Comparison of ENCODE assay signal across 22 mouse cellular contexts in genomic region chr2:166800473-166800857, GRCm38 (mm10). TPM values are rescaled to one million over a fixed set of nuclear protein-coding genes. Genes with fewer than 3 reads are reported as not detected.
A peak's percentile ranks its signal among the peaks of the same experiment; 100 is the strongest.
DNase-seq lines count a peak whose midpoint lies in the region; TF ChIP-seq lines count a peak whose summit lies in the region.
"Had no signal": no experiment of that assay in that cellular context is flagged by ENCODE, and none has a peak within 500 bp of the region (broad histone marks: within the 10 kb centered on the region; RNA-seq: fewer than 3 reads in every experiment).

No protein-coding gene starts in this region.

- H3K79me2 ChIP-seq in myocyte (ENCODE audit: control insufficient read depth, insufficient read depth) = no peaks in the 10 kb centered on the region

- H3K4me3 ChIP-seq in gastrocnemius, adult 2 months = peak overlapping the region; percentile 46
- H3K4me3 ChIP-seq in left cerebral cortex, adult 2 months = peak overlapping the region; percentile 3; the same call in 1 of the 2 replicates
- H3K4me3 ChIP-seq in bone marrow, adult 2 months (replicated peaks; ENCODE audit: control insufficient read depth, low read depth, low read length) = no peak overlapping the region
- H3K4me3 ChIP-seq in myocyte = no peak overlapping the region
- H3K4me3 ChIP-seq: embryonic facial prominence, embryonic 10.5 days; embryonic facial prominence, embryonic 12.5 days; forebrain, embryonic 13.5 days; forebrain, embryonic 15.5 days had no signal

- no peak for TF ChIP-seq POLR2A in bone marrow, adult 2 months (IDR thresholded peaks at IDR 0.05; ENCODE audit: borderline replicate concordance, control insufficient read depth, low read depth, low read length)
- TF ChIP-seq POLR2A in myocyte (IDR thresholded peaks at IDR 0.05; ENCODE audit: insufficient read length, low read depth) = no peak

- H3K4me2 ChIP-seq in myocyte (ENCODE audit: low read depth) = no peak overlapping the region
- H3K4me2 ChIP-seq: embryonic facial prominence, embryonic 12.5 days; forebrain, embryonic 13.5 days; forebrain, embryonic 15.5 days had no signal

- 44% methylated on average over 7 of the region's 7 CpGs for WGBS in bone marrow, adult 2 months

- DNase-seq in gastrocnemius, adult 2 months = peak; percentile 14
- no peak for DNase-seq in gastrocnemius, postnatal 36 days
- DNase-seq in left cerebral cortex, adult 2 months (ENCODE audit: extremely low spot score in 1 of 2, low spot score in 2 of 2) = no peak
- DNase-seq in left cerebral cortex, adult 11 months (ENCODE audit: low spot score) = no peak
- DNase-seq in urinary bladder, adult 2 months (ENCODE audit: low spot score) = no peak
- DNase-seq: adrenal gland, adult 2 months; adrenal gland, postnatal 10 days; adrenal gland, postnatal 25 days; B cell, adult 2 months; cerebellum, adult 11-12 months; cerebellum, adult 2 months; cerebellum, adult 9-10 months; cerebellum, postnatal 10 days; cerebellum, postnatal 25 days had no signal

- H3ac ChIP-seq in myocyte (ENCODE audit: control insufficient read depth, insufficient read length) = no peak overlapping the region

- no peak for TF ChIP-seq CTCF in gastrocnemius, adult 2 months (IDR thresholded peaks at IDR 0.05)
- TF ChIP-seq CTCF in left cerebral cortex, adult 2 months (IDR thresholded peaks at IDR 0.05) = no peak
- TF ChIP-seq CTCF in bone marrow, adult 2 months (IDR thresholded peaks at IDR 0.05; ENCODE audit: control insufficient read depth, insufficient read depth, low read length) = no peak

- peaks cover 7% of the 10 kb centered on the region for H3K4me1 ChIP-seq in bone marrow, adult 2 months (ENCODE audit: control insufficient read depth, insufficient read depth, low read length)
- H3K4me1 ChIP-seq: embryonic facial prominence, embryonic 12.5 days; forebrain, embryonic 13.5 days had no signal

- no peaks in the 10 kb centered on the region for H3K27me3 ChIP-seq in myocyte (ENCODE audit: control insufficient read depth, insufficient read depth, insufficient read length)
- H3K27me3 ChIP-seq: CH12.LX; embryonic facial prominence, embryonic 12.5 days; forebrain, embryonic 13.5 days; forebrain, embryonic 15.5 days; Patski had no signal

- H3K27ac ChIP-seq in gastrocnemius, adult 2 months = peak overlapping the region; percentile 79
- peak overlapping the region; percentile 94 for H3K27ac ChIP-seq in left cerebral cortex, adult 2 months
- peak overlapping the region; percentile 14; the same call in 1 of the 2 replicates for H3K27ac ChIP-seq in bone marrow, adult 2 months (ENCODE audit: control insufficient read depth, insufficient read depth, low read depth, low read length, poor library complexity)
- H3K27ac ChIP-seq: embryonic facial prominence, embryonic 10.5 days; embryonic facial prominence, embryonic 12.5 days; forebrain, embryonic 13.5 days; forebrain, embryonic 15.5 days had no signal

- intact Hi-C loops in gastrocnemius, adult 2 months (cut with DNase I) = no loop called here
- intact Hi-C loops in gastrocnemius, postnatal 36 days (cut with DNase I) = no loop called here
- intact Hi-C loops in left cerebral cortex, adult 2 months (cut with DNase I) = no loop called here

- H3K36me3 ChIP-seq in myocyte (ENCODE audit: control insufficient read depth, insufficient read depth) = peaks cover 8% of the 10 kb centered on the region

TF ChIP-seq in myocyte, 11 proteins besides CTCF, POLR2A, EP300 and RAD21:
- TF ChIP-seq POLR2AphosphoS2 (IDR thresholded peaks at IDR 0.05; ENCODE audit: insufficient read length, low read depth) = peak; percentile 36
- TF ChIP-seq SRF (IDR thresholded peaks at IDR 0.05; ENCODE audit: control insufficient read depth, insufficient read length, low read depth) = no peak
- no peak for TF ChIP-seq MYOG (IDR thresholded peaks at IDR 0.05; ENCODE audit: control insufficient read depth in 1 of 3, insufficient read depth in 1 of 3, insufficient read length in 2 of 3, low read depth in 2 of 3)
- no peak for TF ChIP-seq TCF12 (IDR thresholded peaks at IDR 0.05; ENCODE audit: insufficient read depth, poor library complexity, severe bottlenecking)
- TF ChIP-seq E2F4 (IDR thresholded peaks at IDR 0.05; ENCODE audit: insufficient read depth) = no peak
- no peak for TF ChIP-seq REST (IDR thresholded peaks at IDR 0.05; ENCODE audit: insufficient read depth, insufficient read length)

RNA-seq across cellular contexts. Expression of gene Arfgef2, which starts 4.9 kb away (rescaled TPM):
- total RNA-seq in gastrocnemius, adult 2 months (2021) = 10 to 100 TPM; 24.9 to 30.9 TPM
- 10 to 100 TPM; 24.3 to 27.5 TPM for total RNA-seq in gastrocnemius, postnatal 36 days (2021)
- 10 to 100 TPM; 62.3 to 66.2 TPM for total RNA-seq in left cerebral cortex, adult 2 months (2021)
- polyA plus RNA-seq in bone marrow, adult 2 months (2011; ENCODE audit: insufficient read depth, insufficient read length, low replicate concordance, missing spikeins) = 5.4 and 18.3 TPM in 2 replicates
- 8.4 TPM for polyA plus RNA-seq in myocyte (2012; fragmentation: generic; extraction: Trizol)
- 10.4 and 11.6 TPM in 2 replicates for polyA plus RNA-seq in urinary bladder, adult 2 months (2012; rRNA removed)

RNA-seq across cellular contexts. Expression of gene Trp53rkb, which starts 8.1 kb away (rescaled TPM):
- 1 to 10 TPM; 2.2 to 3.1 TPM for total RNA-seq in gastrocnemius, adult 2 months (2021)
- 1 to 10 TPM; 2.6 to 2.8 TPM for total RNA-seq in gastrocnemius, postnatal 36 days (2021)
- 1 to 10 TPM; 5.3 to 6.4 TPM for total RNA-seq in left cerebral cortex, adult 2 months (2021)
- 2.6 and 6.6 TPM in 2 replicates for polyA plus RNA-seq in bone marrow, adult 2 months (2011; ENCODE audit: insufficient read depth, insufficient read length, low replicate concordance, missing spikeins)
- polyA plus RNA-seq in myocyte (2012; fragmentation: generic; extraction: Trizol) = 4.7 TPM
- polyA plus RNA-seq in urinary bladder, adult 2 months (2012; rRNA removed) = 4.6 and 5.1 TPM in 2 replicates

Comparison
In these comparisons a context has a peak if more than half of its experiments do, and no peak if none do; other contexts are left out.
1. H3K27ac ChIP-seq: peak in every context shown above with its lines; median percentile 94 in left cerebral cortex, adult 2 months; 79 in gastrocnemius, adult 2 months; 14 in bone marrow, adult 2 months.
2. H3K4me3 ChIP-seq: peak in gastrocnemius, adult 2 months (single experiment) and left cerebral cortex, adult 2 months (single experiment); none in bone marrow, adult 2 months (single experiment) and myocyte (single experiment).